Mouse (Mus musculus) G1E (cell line): ENCODE results near the gene Ptpn3. TPM values are rescaled to one million over a fixed set of nuclear protein-coding genes. Genes with fewer than 3 reads are reported as not detected.

Experiments
- ATAC-seq: 2 replicates; pipeline ENCODE4 v1.8.0; 2016; ENCODE audit warnings: mild to moderate bottlenecking; ENCODE audit not compliant: insufficient number of reproducible peaks, poor library complexity, low FRiP score, severe bottlenecking; ENCODE audit errors: extremely low read depth
- DNase-seq: peaks from one replicate; pipeline ENCODE4 v3.0.0; 2012; ENCODE audit warnings: low spot score
- H3K27me3 ChIP-seq: 2 replicates; pipeline ENCODE4 v1.6.1; 2012; ENCODE audit warnings: mild to moderate bottlenecking, low read length, inconsistent platforms; ENCODE audit not compliant: insufficient read depth
- H3K36me3 ChIP-seq: replicated peaks from 2 replicates; pipeline ENCODE3; 2012; ENCODE audit warnings: mild to moderate bottlenecking, inconsistent platforms
- H3K4me1 ChIP-seq: 2 replicates; pipeline ENCODE4 v1.6.1; 2012; ENCODE audit warnings: low read depth, low read length, inconsistent platforms, mixed read lengths; ENCODE audit not compliant: insufficient read depth
- H3K4me3 ChIP-seq: 2 replicates; pipeline ENCODE4 v1.5.1; 2012; ENCODE audit warnings: low read depth, mild to moderate bottlenecking, inconsistent platforms, low read length, moderate library complexity, mixed read lengths
- H3K9me3 ChIP-seq: replicated peaks from 2 replicates; pipeline ENCODE4 v1.6.1; 2012; ENCODE audit warnings: inconsistent platforms
- CTCF ChIP-seq: IDR thresholded peaks from 2 replicates; pipeline ENCODE4 v1.5.1; 2012; ENCODE audit warnings: low read depth, low read length, inconsistent platforms, mixed read lengths
- GATA1 ChIP-seq: IDR thresholded peaks from 2 replicates; pipeline ENCODE4 v1.6.1; 2012; ENCODE audit warnings: borderline replicate concordance, low read length, inconsistent platforms, mixed read lengths
- GATA2 ChIP-seq: IDR thresholded peaks from 2 replicates; pipeline ENCODE4 v1.6.1; 2012; ENCODE audit warnings: low read depth, low read length, inconsistent platforms, borderline replicate concordance
- POLR2AphosphoS5 ChIP-seq: IDR thresholded peaks from 2 replicates; pipeline ENCODE4 v1.6.1; 2012; ENCODE audit warnings: low read depth, low read length, inconsistent platforms; ENCODE audit not compliant: insufficient replicate concordance
- TAL1 ChIP-seq: conservative IDR thresholded peaks from 2 replicates; pipeline ENCODE4 v1.6.1; 2012; ENCODE audit warnings: low read depth, low read length, inconsistent platforms, mixed read lengths
- polyA plus RNA-seq: library from polyadenylated mRNA; stranded (reverse); fragments of >175 nt; gene quantifications from 2 replicates; pipeline ENCODE4 v1.2.3, GENCODE M21; 2012
- total RNA-seq, 2 experiments: library from RNA; stranded (forward) in 1 of 2; stranded (reverse) in 1 of 2; fragments of 200-1000 nt in 1 of 2; fragments of >200 nt in 1 of 2; fragmentation: Nextera tagmentation in 1 of 2; gene quantifications; 2 replicates each; pipeline ENCODE4 v1.2.3; 2014 to 2017

Ptpn3 gene
- total and polyA plus RNA-seq, 3 experiments, result under 0.01 TPM; not detected in 2

- no peaks in the 10 kb centered on the region for H3K4me1 ChIP-seq
- no peak for ATAC-seq
- TF ChIP-seq CTCF (no peak), POLR2AphosphoS5 (no peak), GATA2 (no peak), GATA1 (no peak)
Observed at GRCm38 (mm10) chr4:57268330-57268729, 33.3 kb downstream of the Ptpn3 start.

GRCm38 (mm10) chr4:57266389-57266788 lies 35.2 kb downstream of the Ptpn3 start:
- H3K9me3 ChIP-seq, result peaks cover 75% of the 10 kb centered on the region
- H3K4me1 ChIP-seq, result no peaks in the 10 kb centered on the region
- H3K36me3 ChIP-seq, result no peaks in the 10 kb centered on the region
- ATAC-seq, result no peak
- no peaks in the 10 kb centered on the region for H3K27me3 ChIP-seq
- no peak for TF ChIP-seq CTCF
- no peak overlapping the region for H3K4me3 ChIP-seq
- no peak for DNase-seq

More at GRCm38 (mm10) chr4:57268330-57268729, 33.3 kb downstream of the Ptpn3 start:
- H3K4me3 ChIP-seq, result no peak overlapping the region
- DNase-seq, result no peak
- peaks cover 78% of the 10 kb centered on the region for H3K9me3 ChIP-seq
- H3K36me3 ChIP-seq, result no peaks in the 10 kb centered on the region
- no peaks in the 10 kb centered on the region for H3K27me3 ChIP-seq

GRCm38 (mm10) chr4:57263695-57264094 lies 37.9 kb downstream of the Ptpn3 start:
- Histone ChIP-seq H3K9me3 (peaks cover 75% of the 10 kb centered on the region), H3K36me3 (no peaks in the 10 kb centered on the region), H3K27me3 (no peaks in the 10 kb centered on the region), H3K4me3 (no peak overlapping the region), H3K4me1 (no peaks in the 10 kb centered on the region)
- TF ChIP-seq POLR2AphosphoS5 (no peak), GATA2 (no peak), GATA1 (no peak), CTCF (no peak)
- ATAC-seq, result no peak
- DNase-seq, result no peak

GRCm38 (mm10) chr4:57263061-57263685 lies 38.5 kb downstream of the Ptpn3 start:
- H3K27me3 ChIP-seq, result no peaks in the 10 kb centered on the region
- H3K4me1 ChIP-seq, result no peaks in the 10 kb centered on the region
- ATAC-seq (no peak), DNase-seq (no peak)
- TF ChIP-seq GATA1 (no peak), TAL1 (no peak), CTCF (0 out of 2 replicates have a peak, but pooled peaks have one; percentile 6), GATA2 (no peak), POLR2AphosphoS5 (no peak)
- no peaks in the 10 kb centered on the region for H3K36me3 ChIP-seq
- H3K9me3 ChIP-seq, result peaks cover 75% of the 10 kb centered on the region
- H3K4me3 ChIP-seq, result no peak overlapping the region

GRCm38 (mm10) chr4:57262451-57262850 lies 39.2 kb downstream of the Ptpn3 start:
- Histone ChIP-seq H3K4me3 (no peak overlapping the region), H3K9me3 (peaks cover 73% of the 10 kb centered on the region), H3K27me3 (no peaks in the 10 kb centered on the region), H3K4me1 (no peaks in the 10 kb centered on the region), H3K36me3 (no peaks in the 10 kb centered on the region)
- TF ChIP-seq TAL1 (no peak), CTCF (no peak), GATA1 (no peak), POLR2AphosphoS5 (no peak), GATA2 (no peak)
- ATAC-seq (no peak), DNase-seq (no peak)

- Histone ChIP-seq H3K4me3 (no peak overlapping the region), H3K36me3 (no peaks in the 10 kb centered on the region), H3K27me3 (no peaks in the 10 kb centered on the region), H3K4me1 (no peaks in the 10 kb centered on the region), H3K9me3 (peaks cover 71% of the 10 kb centered on the region)
- ATAC-seq (no peak), DNase-seq (no peak)
- TF ChIP-seq TAL1 (no peak), POLR2AphosphoS5 (no peak), GATA1 (no peak), GATA2 (no peak), CTCF (no peak)
Observed at GRCm38 (mm10) chr4:57261813-57262212, 39.8 kb downstream of the Ptpn3 start.
